19 mouse cellular contexts compared by ENCODE assay signal in genomic region chr5:97092970-97093369, GRCm38 (mm10).
"Had no signal": no experiment of that assay in that cellular context is flagged by ENCODE, and none has a peak within 500 bp of the region (broad histone marks: within the 10 kb centered on the region; RNA-seq: fewer than 3 reads in every experiment).

No protein-coding gene starts in this region.

- ATAC-seq: lung, postnatal 0 days had no signal

- H3K4me3 ChIP-seq: liver, embryonic 15.5 days; lung, embryonic 15.5 days; midbrain, embryonic 12.5 days; myocyte; neural tube, embryonic 13.5 days; neural tube, embryonic 15.5 days had no signal

- H3K9ac ChIP-seq: liver, embryonic 15.5 days; lung, embryonic 15.5 days; midbrain, embryonic 12.5 days; neural tube, embryonic 13.5 days; neural tube, embryonic 15.5 days had no signal

- H3K9me3 ChIP-seq: liver, embryonic 15.5 days; lung, embryonic 15.5 days; midbrain, embryonic 12.5 days; neural tube, embryonic 13.5 days; neural tube, embryonic 15.5 days had no signal

- H3K27me3 ChIP-seq: liver, embryonic 15.5 days; lung, embryonic 15.5 days; midbrain, embryonic 12.5 days; neural tube, embryonic 13.5 days; neural tube, embryonic 15.5 days had no signal

- H3K27ac ChIP-seq: liver, embryonic 15.5 days; lung, embryonic 15.5 days; midbrain, embryonic 12.5 days; neural tube, embryonic 13.5 days; neural tube, embryonic 15.5 days had no signal

- H3K4me2 ChIP-seq: liver, embryonic 15.5 days; lung, embryonic 15.5 days; midbrain, embryonic 12.5 days; neural tube, embryonic 13.5 days; neural tube, embryonic 15.5 days had no signal

- H3K4me1 ChIP-seq: liver, embryonic 15.5 days; neural tube, embryonic 13.5 days had no signal

- DNase-seq: lung, adult 18-20 months; lung, postnatal 14 days; lung, postnatal 36 days; midbrain, embryonic 14.5 days; retina, postnatal 1 day; right cerebral cortex, adult 18-20 months; right cerebral cortex, postnatal 25 days; right cerebral cortex, postnatal 4 days; spleen, adult 18-20 months; thymus, adult 18-20 months; thymus, postnatal 14 days; thymus, postnatal 36 days had no signal
